Mouse (Mus musculus) lung, postnatal 0 days (tissue): Measurements from ENCODE around the gene Gm20388. TPM values are rescaled to one million over a fixed set of nuclear protein-coding genes. Genes with fewer than 3 reads are reported as not detected.

Experiments
- ATAC-seq: fragments of 200-750 bp; cut with Nextera tagmentation; 2 replicates; pipeline ENCODE4 v1.8.0; 2017; ENCODE audit warnings: moderate library complexity
- DNase-seq: peaks from one replicate; pipeline ENCODE4 v3.0.0-alpha.2; 2016; ENCODE audit warnings: low spot score
- H3K27ac ChIP-seq: fragments of 300-500 bp; sonication (generic); 2 replicates; pipeline ENCODE4 v1.5.1; 2014; ENCODE audit warnings: antibody characterized with exemption, mild to moderate bottlenecking, low read length, mixed read lengths
- H3K27me3 ChIP-seq: fragments of 300-500 bp; sonication (generic); replicated peaks from 2 replicates; pipeline ENCODE4 v1.6.1; 2014; ENCODE audit warnings: low read length, mixed read lengths; ENCODE audit not compliant: insufficient read depth
- H3K36me3 ChIP-seq: fragments of 300-500 bp; sonication (generic); 2 replicates; pipeline ENCODE4 v1.6.1; 2014; ENCODE audit warnings: low read length, mixed read lengths; ENCODE audit not compliant: insufficient read depth
- H3K4me1 ChIP-seq: fragments of 300-500 bp; sonication (generic); 2 replicates; pipeline ENCODE4 v1.6.1; 2014; ENCODE audit warnings: antibody characterized with exemption, low read depth, low read length, mixed read lengths; ENCODE audit not compliant: insufficient read depth
- H3K4me2 ChIP-seq: fragments of 300-500 bp; sonication (generic); replicated peaks from 2 replicates; pipeline ENCODE4 v1.6.1; 2014; ENCODE audit warnings: low read depth, mild to moderate bottlenecking, low read length, moderate library complexity, mixed read lengths
- H3K4me3 ChIP-seq: fragments of 300-500 bp; sonication (generic); 2 replicates; pipeline ENCODE4 v1.5.1; 2014; ENCODE audit warnings: low read depth, low read length
- H3K9ac ChIP-seq: fragments of 300-500 bp; sonication (generic); replicated peaks from 2 replicates; pipeline ENCODE4 v1.6.1; 2014; ENCODE audit warnings: low read depth, mild to moderate bottlenecking
- H3K9me3 ChIP-seq: fragments of 300-500 bp; sonication (generic); 2 replicates; pipeline ENCODE4 v1.6.1; 2016; ENCODE audit warnings: low read length, mixed read lengths
- CTCF ChIP-seq: IDR thresholded peaks from 2 replicates; pipeline ENCODE4 v1.5.1; 2016; ENCODE audit warnings: antibody characterized with exemption, mild to moderate bottlenecking
- EP300 ChIP-seq: IDR thresholded peaks from 2 replicates; pipeline ENCODE4 v1.6.1; 2016; ENCODE audit warnings: antibody characterized with exemption, mild to moderate bottlenecking, control low read depth
- WGBS: fragments of 180-500 bp; shearing (Covaris S2); extraction: QIAGEN DNeasy Blood & Tissue Kit; methylation state at CpG from one replicate; pipeline ENCODE4 v1.1.7; 2014; 5-methylcytosine and 5-hydroxymethylcytosine counted together
- polyA plus RNA-seq: library from polyadenylated mRNA; unstranded; fragments of >200 nt; fragmentation: Nextera tagmentation; extraction: Ambion mirVana; gene quantifications from 2 replicates; pipeline ENCODE4 v1.2.1, GENCODE M21; 2015

Gm20388 gene
- polyA plus RNA-seq, 1 experiment from 2014 or later: not detected

DNA sequence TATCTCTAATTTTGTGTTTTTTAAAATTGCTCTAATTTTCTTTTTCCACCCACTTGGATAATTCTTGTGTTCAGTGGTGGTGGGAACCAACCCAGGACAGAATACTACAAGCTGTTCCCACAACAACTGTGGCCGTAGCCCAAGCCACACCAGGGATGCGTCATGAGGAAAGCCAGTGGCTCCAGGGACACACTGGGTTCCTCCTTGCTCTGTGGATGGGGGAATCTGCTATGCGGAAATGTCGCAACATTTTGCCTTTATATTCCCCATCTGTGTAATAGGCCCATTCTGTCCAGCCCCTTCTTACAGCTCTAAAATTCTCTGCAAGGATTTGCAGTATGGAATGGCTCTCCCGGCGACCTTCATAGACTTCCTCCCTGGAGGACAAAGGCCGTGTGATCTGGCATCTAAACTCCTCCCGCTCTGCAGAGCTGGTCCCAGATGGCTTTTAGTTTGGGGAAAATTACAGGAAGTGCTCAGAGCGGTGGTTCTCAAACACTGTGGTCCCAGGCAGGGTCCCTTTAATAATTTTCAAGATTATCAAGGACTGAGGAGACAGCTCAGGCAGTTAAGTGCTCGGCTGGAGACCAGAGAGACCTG is 1270.7 kb downstream of the Gm20388 start:
- DNase-seq (peak; percentile 17), ATAC-seq (no peak)
- Histone ChIP-seq H3K4me3 (no peak overlapping the region), H3K4me1 (no peaks in the 10 kb centered on the region), H3K9me3 (no peaks in the 10 kb centered on the region), H3K27ac (no peak overlapping the region), H3K36me3 (no peaks in the 10 kb centered on the region), H3K4me2 (no peak overlapping the region), H3K27me3 (no peaks in the 10 kb centered on the region), H3K9ac (no peak overlapping the region)
- WGBS: 55% methylated on average over 10 of the region's 10 CpGs
- TF ChIP-seq CTCF (no peak), EP300 (no peak)

DNA sequence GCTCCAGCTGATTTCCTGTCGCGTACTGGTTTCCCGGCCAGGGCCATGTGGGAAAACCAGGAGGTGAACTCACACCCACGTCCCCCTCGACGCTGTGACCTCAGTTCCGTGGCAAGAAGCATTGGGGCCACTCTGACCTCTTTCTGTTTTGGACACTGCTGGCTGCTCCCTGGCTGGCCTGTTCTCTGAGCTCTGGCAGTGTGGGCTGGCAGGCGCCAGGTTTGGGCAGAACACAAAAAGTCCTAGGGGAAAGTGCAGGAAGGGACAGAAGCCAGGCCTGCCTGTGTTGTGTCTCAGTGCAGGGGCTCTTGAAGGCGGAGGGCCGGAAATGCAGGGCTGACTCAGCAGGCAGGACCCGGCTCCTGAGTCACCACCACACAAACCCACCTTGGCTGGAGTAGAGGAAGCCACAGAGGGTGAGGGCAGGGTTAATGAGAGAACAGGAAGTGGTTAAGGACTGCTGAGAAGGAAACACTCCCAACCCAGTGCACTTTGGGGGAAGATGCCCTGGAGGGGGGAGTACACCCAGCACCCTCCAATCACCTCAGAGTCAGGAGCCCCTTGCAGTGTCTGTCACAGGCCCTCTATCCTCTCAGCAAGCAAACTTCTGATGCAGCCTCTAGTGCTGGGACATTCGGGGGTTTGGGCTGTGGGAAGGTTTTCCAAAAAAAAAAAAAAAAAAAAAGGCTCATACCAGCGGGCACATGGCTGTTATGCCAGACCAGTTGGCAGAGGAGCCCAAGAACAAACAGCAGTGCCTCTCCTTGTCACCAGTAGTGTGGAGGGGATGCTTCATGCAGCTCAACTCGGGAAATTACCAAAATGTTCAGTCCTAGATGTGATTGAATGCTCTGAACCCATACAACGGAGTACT is 1277.1 kb downstream of the Gm20388 start:
- H3K27me3 ChIP-seq: no peaks in the 10 kb centered on the region
- H3K4me2 ChIP-seq: no peak overlapping the region
- H3K36me3 ChIP-seq: no peaks in the 10 kb centered on the region
- TF ChIP-seq CTCF (no peak), EP300 (peak; percentile 27; the same call in 1 of the 2 replicates)
- H3K9me3 ChIP-seq: no peaks in the 10 kb centered on the region
- H3K27ac ChIP-seq: no peak overlapping the region
- H3K4me1 ChIP-seq: no peaks in the 10 kb centered on the region
- H3K4me3 ChIP-seq: no peak overlapping the region
- ATAC-seq: peak; percentile 78
- peak; percentile 55 for DNase-seq
- 43% methylated on average over 15 of the region's 15 CpGs for WGBS
- H3K9ac ChIP-seq: no peak overlapping the region

DNA sequence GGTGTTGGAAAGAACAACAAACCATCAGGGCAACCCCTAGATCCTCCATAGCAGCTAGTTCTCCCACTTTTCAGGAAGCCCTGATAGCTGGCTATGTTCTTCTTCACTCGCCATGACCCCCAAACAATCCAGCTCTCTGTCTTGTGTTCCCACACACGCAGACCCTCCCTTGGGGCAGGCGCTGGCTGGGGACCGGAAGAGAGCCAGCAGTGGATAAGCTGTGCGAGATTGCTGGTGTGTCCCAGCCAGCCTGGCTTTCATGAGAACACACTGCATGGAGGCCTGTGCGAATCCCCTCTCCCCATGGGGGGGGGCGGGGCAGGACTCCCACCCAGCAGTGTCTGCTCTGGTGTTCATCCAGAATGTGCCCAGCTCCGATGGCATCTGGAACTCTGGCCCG is 1278.4 kb downstream of the Gm20388 start:
- Histone ChIP-seq H3K27ac (no peak overlapping the region), H3K9me3 (no peaks in the 10 kb centered on the region), H3K4me1 (no peaks in the 10 kb centered on the region), H3K4me2 (no peak overlapping the region), H3K4me3 (no peak overlapping the region), H3K9ac (no peak overlapping the region), H3K27me3 (no peaks in the 10 kb centered on the region), H3K36me3 (no peaks in the 10 kb centered on the region)
- TF ChIP-seq EP300: no peak
- no peak for TF ChIP-seq CTCF
- ATAC-seq (no peak), DNase-seq (no peak)
- WGBS: 54% methylated on average over 9 of the region's 9 CpGs

DNA sequence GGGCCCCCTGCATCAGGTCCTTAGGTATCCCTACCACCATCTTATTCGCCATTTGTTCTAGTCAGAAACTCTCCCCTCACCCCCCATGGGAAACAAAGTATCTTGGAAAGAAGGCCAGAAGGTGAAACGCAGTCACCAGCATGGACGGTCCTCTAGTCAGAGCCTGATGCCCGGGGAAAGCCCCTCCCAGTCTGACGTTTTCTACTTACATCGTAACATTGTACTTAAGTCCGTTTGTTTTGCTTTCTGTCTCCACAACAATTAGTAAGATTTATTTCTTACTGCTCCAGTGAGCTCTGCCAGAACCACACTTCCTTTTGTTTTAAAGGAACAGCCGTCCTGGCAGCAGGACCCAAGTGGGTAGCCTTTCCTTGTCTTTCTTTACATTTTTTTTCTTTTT is 1281.8 kb downstream of the Gm20388 start:
- no peak overlapping the region for H3K9ac ChIP-seq
- H3K4me3 ChIP-seq: no peak overlapping the region
- WGBS: 27% methylated on average over 8 of the region's 8 CpGs
- H3K4me2 ChIP-seq: no peak overlapping the region
- no peaks in the 10 kb centered on the region for H3K9me3 ChIP-seq
- TF ChIP-seq CTCF (no peak), EP300 (no peak)
- H3K36me3 ChIP-seq: no peaks in the 10 kb centered on the region
- H3K27me3 ChIP-seq: no peaks in the 10 kb centered on the region
- ATAC-seq (peak; percentile 47), DNase-seq (peak; percentile 80)
- H3K4me1 ChIP-seq: no peaks in the 10 kb centered on the region
- H3K27ac ChIP-seq: no peak overlapping the region

DNA sequence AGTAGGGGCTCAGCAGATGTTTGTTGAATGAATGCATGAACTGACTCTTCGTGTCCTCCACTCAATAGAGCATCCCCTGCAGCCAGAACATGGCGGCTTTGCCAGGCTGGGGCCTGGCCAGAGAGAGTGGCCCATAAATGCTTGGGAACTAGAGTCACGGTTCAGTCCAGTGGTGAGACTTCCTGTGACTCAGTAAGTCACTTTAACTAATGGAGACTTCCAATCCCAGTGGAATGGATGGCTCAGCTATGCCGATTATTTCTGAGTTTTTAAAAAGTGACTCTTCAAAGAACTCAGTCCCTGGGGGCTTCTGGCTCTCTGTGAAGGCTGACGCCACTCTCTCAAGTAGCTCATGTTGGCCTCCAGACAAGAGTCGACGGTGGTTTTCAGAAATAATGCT is 1285.3 kb downstream of the Gm20388 start:
- Histone ChIP-seq H3K4me3 (no peak overlapping the region), H3K36me3 (no peaks in the 10 kb centered on the region), H3K4me2 (no peak overlapping the region), H3K9me3 (no peaks in the 10 kb centered on the region), H3K27ac (no peak overlapping the region), H3K4me1 (no peaks in the 10 kb centered on the region), H3K9ac (no peak overlapping the region), H3K27me3 (0 out of 2 replicates have a peak, but pooled peaks cover 5% of the 10 kb centered on the region)
- DNase-seq (no peak), ATAC-seq (no peak)
- 62% methylated on average over 7 of the region's 7 CpGs for WGBS
- TF ChIP-seq CTCF (no peak), EP300 (no peak)

DNA sequence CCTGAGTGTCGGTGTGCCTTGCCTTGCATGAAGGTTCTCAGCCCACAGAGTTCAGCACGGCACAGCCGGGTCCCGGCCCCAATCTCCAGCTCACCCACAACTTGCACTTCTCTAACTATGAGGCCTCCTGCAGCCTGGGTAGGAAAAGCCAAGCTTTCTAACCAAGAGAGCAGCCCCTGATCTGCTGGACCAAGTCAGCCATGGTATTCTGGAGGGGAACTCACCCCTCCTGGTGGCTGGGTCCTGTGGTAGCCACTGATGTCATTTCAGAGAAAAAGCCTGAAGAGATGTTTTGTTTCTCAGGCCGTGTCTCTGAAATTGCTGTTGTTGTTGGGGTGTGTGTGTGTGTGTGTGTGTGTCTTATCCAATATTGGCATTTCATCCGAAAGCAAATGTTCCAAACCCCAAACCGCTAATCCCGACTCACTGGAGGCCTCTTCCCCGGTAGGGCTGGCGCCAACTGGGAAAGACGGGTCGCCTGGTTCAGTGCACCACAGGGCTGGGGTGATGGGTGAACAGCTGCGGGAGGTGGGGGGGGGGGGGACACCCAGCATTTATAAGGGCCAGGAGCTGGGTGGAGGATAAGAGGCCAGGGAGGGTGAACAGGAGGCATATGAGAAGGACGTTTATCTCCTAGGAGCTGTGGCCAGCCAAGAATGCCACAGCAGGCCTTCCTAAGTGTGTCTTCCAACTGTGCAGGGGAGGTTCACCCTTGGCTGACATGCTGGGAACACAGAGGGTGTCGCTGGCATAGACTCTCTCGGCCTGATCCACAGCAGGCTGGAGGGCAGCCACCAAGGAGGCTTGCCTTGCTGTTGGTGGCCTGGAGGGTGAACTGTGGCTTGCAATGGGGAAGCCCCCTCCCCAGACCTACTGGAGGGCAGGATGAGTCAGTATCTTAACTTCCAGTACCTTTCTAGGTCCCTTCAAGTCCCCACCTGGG is 1286.4 kb downstream of the Gm20388 start:
- Histone ChIP-seq H3K9me3 (no peaks in the 10 kb centered on the region), H3K27ac (no peak overlapping the region), H3K9ac (no peak overlapping the region), H3K4me1 (no peaks in the 10 kb centered on the region), H3K27me3 (0 out of 2 replicates have a peak, but pooled peaks cover 5% of the 10 kb centered on the region), H3K4me3 (no peak overlapping the region), H3K36me3 (no peaks in the 10 kb centered on the region), H3K4me2 (no peak overlapping the region)
- TF ChIP-seq EP300 (no peak), CTCF (peak; percentile 23; the same call in 1 of the 2 replicates)
- WGBS: 72% methylated on average over 16 of the region's 16 CpGs
- ATAC-seq (no peak), DNase-seq (no peak)
